Mouse (Mus musculus) heart, postnatal 0 days (tissue): ENCODE data around the gene AI464131.

ENCODE experiments used
- CTCF ChIP-seq: IDR thresholded peaks from 2 replicates; pipeline ENCODE4 v1.5.1; 2016; ENCODE audit warnings: antibody characterized with exemption, control low read depth, low read depth
- EP300 ChIP-seq: IDR thresholded peaks from 2 replicates; pipeline ENCODE4 v1.6.1; 2016; ENCODE audit warnings: antibody characterized with exemption, low read depth

DNA sequence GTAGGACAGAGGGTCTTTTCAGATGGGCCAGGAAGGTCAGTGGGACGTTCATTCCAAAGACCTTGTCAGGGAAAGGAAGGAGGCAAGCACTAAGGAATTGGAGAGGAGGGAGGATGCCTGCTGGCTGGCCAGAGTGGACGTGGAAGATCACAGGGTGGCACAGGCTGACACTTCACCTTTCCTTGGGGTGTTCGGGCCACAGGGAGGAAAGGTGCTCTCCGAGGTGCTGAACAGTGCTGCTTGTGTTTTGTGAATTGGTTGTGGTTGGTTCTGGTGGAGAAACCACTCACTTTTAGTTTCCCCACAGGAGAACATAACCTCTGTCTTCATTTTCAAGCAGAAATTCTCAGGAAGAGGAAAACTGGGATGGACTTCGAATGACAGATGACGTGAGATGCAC lies 29.5 kb upstream of the AI464131 start:
- no peak for TF ChIP-seq CTCF
- no peak for TF ChIP-seq EP300
